Mouse (Mus musculus) midbrain, embryonic 10.5 days (tissue): ENCODE results near the gene A730061H03Rik. TPM values are rescaled to one million over a fixed set of nuclear protein-coding genes. Genes with fewer than 3 reads are reported as not detected.

ENCODE experiments used
- DNase-seq: peaks from one replicate; pipeline ENCODE4 v3.0.0-alpha.2; 2017; ENCODE audit warnings: low spot score
- H3K27ac ChIP-seq: fragments of 300-500 bp; sonication (generic); replicated peaks from 2 replicates; pipeline ENCODE4 v1.5.1; 2016; ENCODE audit warnings: mild to moderate bottlenecking
- H3K27me3 ChIP-seq: fragments of 300-500 bp; sonication (generic); 2 replicates; pipeline ENCODE4 v1.6.1; 2016; ENCODE audit warnings: low read depth, mild to moderate bottlenecking; ENCODE audit not compliant: poor library complexity, severe bottlenecking
- H3K36me3 ChIP-seq: fragments of 300-500 bp; sonication (generic); 2 replicates; pipeline ENCODE4 v1.6.1; 2016; ENCODE audit warnings: mild to moderate bottlenecking, moderate library complexity
- H3K4me1 ChIP-seq: fragments of 300-500 bp; sonication (generic); 2 replicates; pipeline ENCODE4 v1.6.1; 2016
- H3K4me3 ChIP-seq: fragments of 300-500 bp; sonication (generic); 2 replicates; pipeline ENCODE4 v1.5.1; 2016; ENCODE audit warnings: mild to moderate bottlenecking, moderate library complexity
- H3K9me3 ChIP-seq: fragments of 300-500 bp; sonication (generic); replicated peaks from 2 replicates; pipeline ENCODE4 v1.6.1; 2016; ENCODE audit warnings: mild to moderate bottlenecking
- WGBS: fragments of 180-500 bp; shearing (Covaris S2); methylation state at CpG from one replicate; pipeline ENCODE4 v1.1.7; 2016; 5-methylcytosine and 5-hydroxymethylcytosine counted together
- polyA plus RNA-seq: library from polyadenylated mRNA; unstranded; fragments of >200 nt; fragmentation: Nextera tagmentation; extraction: Ambion mirVana; gene quantifications from 2 replicates; pipeline ENCODE4 v1.2.1, GENCODE M21; 2016

A730061H03Rik gene
- 0.30 TPM in 1 of 2 replicates, not detected in the other for polyA plus RNA-seq

GRCm38 (mm10) chr14:55560202-55561073, at the start of gene A730061H03Rik:
Gene A730061H03Rik, minus strand, starts transcription at chr14:55560406.
- Histone ChIP-seq H3K4me1 (peaks cover 20% of the 10 kb centered on the region), H3K9me3 (no peaks in the 10 kb centered on the region), H3K27ac (peak within 1 kb of the TSS; percentile 94), H3K4me3 (peak within 1 kb of the TSS; percentile 73), H3K27me3 (no peaks in the 10 kb centered on the region), H3K36me3 (peaks cover 23% of the 10 kb centered on the region)
- peak; percentile 98 for DNase-seq
- under 1% methylated on average over 51 of the region's 51 CpGs for WGBS

GRCm38 (mm10) chr14:55608339-55608738, 48.1 kb upstream of the A730061H03Rik start:
- no peaks in the 10 kb centered on the region for H3K9me3 ChIP-seq
- DNase-seq: no peak
- H3K4me1 ChIP-seq: peaks cover 12% of the 10 kb centered on the region
- WGBS: 96% methylated on average over 6 of the region's 6 CpGs
- H3K4me3 ChIP-seq: no peak overlapping the region
- H3K36me3 ChIP-seq: peaks cover 57% of the 10 kb centered on the region
- no peak overlapping the region for H3K27ac ChIP-seq
- no peaks in the 10 kb centered on the region for H3K27me3 ChIP-seq

DNA sequence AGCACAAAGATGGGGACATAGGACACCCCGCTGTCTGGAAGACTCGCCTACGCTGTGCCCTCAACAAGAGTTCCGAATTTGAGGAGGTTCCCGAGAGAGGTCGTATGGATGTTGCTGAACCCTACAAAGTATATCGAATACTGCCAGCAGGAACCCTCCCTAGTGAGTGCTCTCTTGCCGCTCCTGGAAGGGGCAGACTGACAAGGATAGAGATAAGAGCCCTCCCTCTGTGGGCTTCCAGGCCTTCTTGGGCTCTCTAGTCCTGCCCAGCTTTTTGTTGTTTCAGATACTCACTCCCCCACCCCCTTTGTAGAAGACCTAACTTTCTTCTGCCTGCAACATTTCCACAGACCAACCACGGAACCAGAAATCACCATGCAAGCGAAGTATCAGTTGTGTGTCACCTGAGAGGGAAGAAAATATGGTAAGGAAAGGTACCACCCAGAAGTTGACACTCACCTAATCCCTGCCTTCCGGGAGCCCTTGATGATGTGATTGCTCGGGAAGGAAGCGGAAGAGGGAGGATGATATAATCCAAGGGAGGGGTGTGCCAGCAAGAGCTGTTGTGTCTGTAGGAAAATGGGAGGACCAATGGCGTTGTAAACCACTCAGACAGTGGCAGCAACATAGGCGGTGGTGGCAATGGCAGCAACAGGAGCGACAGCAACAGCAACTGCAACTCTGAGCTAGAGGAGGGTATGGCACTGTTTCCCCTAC, 45.7 kb upstream of the A730061H03Rik start:
- Histone ChIP-seq H3K9me3 (no peaks in the 10 kb centered on the region), H3K4me3 (no peak overlapping the region), H3K27ac (no peak overlapping the region), H3K27me3 (no peaks in the 10 kb centered on the region), H3K36me3 (peaks cover 81% of the 10 kb centered on the region), H3K4me1 (peaks cover 14% of the 10 kb centered on the region)
- WGBS: 92% methylated on average over 16 of the region's 16 CpGs
- no peak for DNase-seq

GRCm38 (mm10) chr14:55604823-55605222, 44.6 kb upstream of the A730061H03Rik start:
- Histone ChIP-seq H3K27me3 (no peaks in the 10 kb centered on the region), H3K27ac (no peak overlapping the region), H3K36me3 (peaks cover 90% of the 10 kb centered on the region), H3K4me3 (no peak overlapping the region), H3K4me1 (peaks cover 14% of the 10 kb centered on the region), H3K9me3 (no peaks in the 10 kb centered on the region)
- no peak for DNase-seq
- WGBS: 89% methylated on average over 11 of the region's 11 CpGs

- Histone ChIP-seq H3K4me1 (peaks cover 14% of the 10 kb centered on the region), H3K4me3 (peak overlapping the region; percentile 42), H3K9me3 (no peaks in the 10 kb centered on the region), H3K36me3 (peaks cover 90% of the 10 kb centered on the region), H3K27me3 (no peaks in the 10 kb centered on the region), H3K27ac (peak overlapping the region; percentile 75)
- WGBS: 20% methylated on average over 19 of the region's 19 CpGs
- peak; percentile 80 for DNase-seq
Measured at GRCm38 (mm10) chr14:55603633-55604576, 43.7 kb upstream of the A730061H03Rik start.

DNA sequence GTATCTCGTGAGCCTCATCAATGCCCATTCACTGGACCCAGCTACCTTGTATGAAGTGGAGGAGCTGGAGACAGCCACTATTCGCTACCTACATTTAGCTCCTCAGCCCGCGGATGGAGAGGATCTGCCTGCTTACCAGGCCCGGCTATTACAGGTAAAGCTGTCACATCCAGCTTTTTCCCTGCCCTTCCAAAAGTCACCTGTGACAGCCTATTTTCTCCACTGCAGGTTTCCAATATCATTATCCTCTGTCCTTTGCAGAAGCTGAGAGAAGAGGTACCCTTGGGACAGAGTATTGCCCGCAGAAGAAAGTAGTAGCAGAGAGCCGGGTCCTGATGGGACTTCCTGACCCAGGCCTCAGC, 43.0 kb upstream of the A730061H03Rik start, which contains the start of gene Irf9:
Irf9 (plus strand) TSS at position 301 of the 362 bp plus-strand sequence.
- 92% methylated on average over 7 of the region's 7 CpGs for WGBS

GRCm38 (mm10) chr14:55598521-55599390, 38.5 kb upstream of the A730061H03Rik start:
- H3K4me3 ChIP-seq: no peak overlapping the region
- no peak for DNase-seq
- no peak overlapping the region for H3K27ac ChIP-seq
- WGBS: 94% methylated on average over 21 of the region's 21 CpGs
- peaks cover 14% of the 10 kb centered on the region for H3K4me1 ChIP-seq
- H3K36me3 ChIP-seq: peaks cover 99% of the 10 kb centered on the region
- no peaks in the 10 kb centered on the region for H3K9me3 ChIP-seq
- H3K27me3 ChIP-seq: no peaks in the 10 kb centered on the region

More for the DNA sequence above, 43.0 kb upstream of the A730061H03Rik start, which contains the start of gene Irf9:
- peaks cover 90% of the 10 kb centered on the region for H3K36me3 ChIP-seq
- no peak for DNase-seq
- no peaks in the 10 kb centered on the region for H3K27me3 ChIP-seq
- H3K9me3 ChIP-seq: no peaks in the 10 kb centered on the region
- peaks cover 14% of the 10 kb centered on the region for H3K4me1 ChIP-seq
- H3K4me3 ChIP-seq: peak within 1 kb of the TSS; percentile 42
- peak within 1 kb of the TSS; percentile 75 for H3K27ac ChIP-seq

GRCm38 (mm10) chr14:55596036-55596690, 36.0 kb upstream of the A730061H03Rik start:
- peak; percentile 29 for DNase-seq
- Histone ChIP-seq H3K27ac (no peak overlapping the region), H3K27me3 (no peaks in the 10 kb centered on the region), H3K4me1 (peaks cover 25% of the 10 kb centered on the region), H3K4me3 (no peak overlapping the region), H3K9me3 (no peaks in the 10 kb centered on the region), H3K36me3 (peaks cover 78% of the 10 kb centered on the region)
- WGBS: 74% methylated on average over 13 of the region's 13 CpGs

DNA sequence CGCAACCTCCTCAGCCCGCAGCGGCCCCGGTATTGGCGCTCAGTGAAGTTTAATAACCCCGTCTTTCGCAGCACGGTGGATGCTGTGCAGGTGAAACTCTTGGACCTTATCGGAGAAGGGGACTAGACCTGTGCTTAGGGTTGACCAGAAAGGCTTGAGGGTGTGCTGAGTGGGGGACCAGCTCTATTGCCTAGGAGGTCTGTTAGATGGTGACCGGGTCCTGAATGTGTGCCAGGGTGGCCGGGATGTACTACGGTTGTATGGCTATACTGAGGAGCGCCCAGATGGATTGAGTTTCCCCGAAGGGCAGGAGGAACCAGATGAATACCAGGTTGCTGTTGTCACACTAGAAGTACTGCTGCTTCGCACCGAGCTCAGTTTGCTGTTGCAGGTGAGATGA, 32.0 kb upstream of the A730061H03Rik start:
- 13% methylated on average over 16 of the region's 16 CpGs for WGBS
- peaks cover 60% of the 10 kb centered on the region for H3K36me3 ChIP-seq
- no peaks in the 10 kb centered on the region for H3K27me3 ChIP-seq
- H3K4me3 ChIP-seq: peak overlapping the region; percentile 95
- no peaks in the 10 kb centered on the region for H3K9me3 ChIP-seq
- peak overlapping the region; percentile 93 for H3K27ac ChIP-seq
- peaks cover 40% of the 10 kb centered on the region for H3K4me1 ChIP-seq
- DNase-seq: no peak

DNA sequence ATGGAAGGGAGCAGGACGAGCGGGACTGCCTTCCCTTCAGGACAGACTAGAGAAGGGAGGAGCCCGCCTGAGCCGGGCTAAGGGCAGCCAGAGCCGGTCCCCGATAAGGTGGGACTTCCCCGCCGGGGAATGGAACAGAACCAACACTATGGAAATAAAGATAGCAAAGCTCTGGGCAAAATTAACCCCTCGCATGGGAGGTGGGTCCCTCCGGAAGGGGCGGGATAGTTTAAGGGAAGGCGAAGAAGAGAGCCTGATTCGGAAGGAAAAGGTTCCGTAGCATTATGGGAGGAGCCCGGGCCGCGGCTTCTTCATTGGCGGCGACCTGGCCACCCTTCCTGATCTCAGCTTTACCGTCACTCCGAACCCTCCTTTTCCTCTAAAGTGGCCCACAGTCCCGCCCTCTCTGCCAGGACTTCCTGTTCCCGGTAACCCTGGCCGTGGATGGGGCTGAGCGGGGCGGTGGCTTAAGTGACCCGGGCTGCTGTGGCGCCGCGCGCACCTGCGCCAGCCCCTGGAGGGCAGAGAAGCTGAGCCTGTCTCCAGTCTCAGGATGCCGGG, 31.2 kb upstream of the A730061H03Rik start, which contains the start of gene Rnf31:
Rnf31 (plus strand) TSS at position 378 of the 561 bp plus-strand sequence.
- peak within 1 kb of the TSS; percentile 93 for H3K27ac ChIP-seq
- H3K4me1 ChIP-seq: peaks cover 40% of the 10 kb centered on the region
- H3K27me3 ChIP-seq: no peaks in the 10 kb centered on the region
- no peaks in the 10 kb centered on the region for H3K9me3 ChIP-seq
- under 1% methylated on average over 33 of the region's 33 CpGs for WGBS
- H3K36me3 ChIP-seq: peaks cover 56% of the 10 kb centered on the region
- peak within 1 kb of the TSS; percentile 95 for H3K4me3 ChIP-seq
- peak; percentile 91 for DNase-seq
